Mouse (Mus musculus): ENCODE measurements around the gene Slc4a4. TPM values are rescaled to one million over a fixed set of nuclear protein-coding genes. Genes with fewer than 3 reads are reported as not detected.

Gene Slc4a4
- total and polyA plus RNA-seq, 2 experiments, result 12.0 to 30.2 TPM

- peak; percentile 15 for DNase-seq (ENCODE audit: extremely low read depth, low read depth, low spot score)
- WGBS, result 87% methylated on average over 3 of the region's 3 CpGs
- no peaks in the 10 kb centered on the region for H3K27me3 ChIP-seq (ENCODE audit: control insufficient read depth, insufficient read depth, low read length)
- no peak overlapping the region for H3K4me3 ChIP-seq (ENCODE audit: insufficient read depth, low read depth, low read length)
- no peak overlapping the region for H3K27ac ChIP-seq (replicated peaks; ENCODE audit: insufficient read depth, low read depth, low read length)
- no peak overlapping the region for H3K9ac ChIP-seq (ENCODE audit: low read depth, low read length)
- H3K4me1 ChIP-seq (ENCODE audit: control insufficient read depth, insufficient read depth, low read length), result no peaks in the 10 kb centered on the region
- no peak for TF ChIP-seq POLR2A (IDR thresholded peaks at IDR 0.05; ENCODE audit: extremely low read depth, insufficient read depth, low read length)
- TF ChIP-seq CTCF (IDR thresholded peaks at IDR 0.05; ENCODE audit: low read depth, low read length), result peak; percentile 66
- H3K79me2 ChIP-seq (ENCODE audit: control insufficient read depth, insufficient read depth, low read length), result no peaks in the 10 kb centered on the region
- H3K36me3 ChIP-seq (ENCODE audit: control insufficient read depth, insufficient read depth, low read length), result no peaks in the 10 kb centered on the region
Measured at GRCm38 (mm10) chr5:88862163-88862562, 24.5 kb upstream of the Slc4a4 start.

GRCm38 (mm10) chr5:88862794-88863193 lies 23.8 kb upstream of the Slc4a4 start:
- Histone ChIP-seq H3K27me3 (ENCODE audit: control insufficient read depth, insufficient read depth, low read length) (no peaks in the 10 kb centered on the region), H3K27ac (replicated peaks; ENCODE audit: insufficient read depth, low read depth, low read length) (no peak overlapping the region), H3K4me1 (ENCODE audit: control insufficient read depth, insufficient read depth, low read length) (no peaks in the 10 kb centered on the region), H3K4me3 (ENCODE audit: insufficient read depth, low read depth, low read length) (no peak overlapping the region), H3K36me3 (ENCODE audit: control insufficient read depth, insufficient read depth, low read length) (no peaks in the 10 kb centered on the region), H3K79me2 (ENCODE audit: control insufficient read depth, insufficient read depth, low read length) (no peaks in the 10 kb centered on the region), H3K9ac (ENCODE audit: low read depth, low read length) (no peak overlapping the region)
- DNase-seq (ENCODE audit: extremely low read depth, low read depth, low spot score), result no peak
- TF ChIP-seq POLR2A (IDR thresholded peaks at IDR 0.05; ENCODE audit: extremely low read depth, insufficient read depth, low read length) (no peak), CTCF (IDR thresholded peaks at IDR 0.05; ENCODE audit: low read depth, low read length) (no peak)
- WGBS, result 97% methylated on average over 2 of the region's 2 CpGs

GRCm38 (mm10) chr5:88884101-88884500 lies 2.5 kb upstream of the Slc4a4 start:
- Histone ChIP-seq H3K27me3 (ENCODE audit: control insufficient read depth, insufficient read depth, low read length) (no peaks in the 10 kb centered on the region), H3K9ac (ENCODE audit: low read depth, low read length) (no peak overlapping the region), H3K4me1 (ENCODE audit: control insufficient read depth, insufficient read depth, low read length) (peaks cover 15% of the 10 kb centered on the region), H3K36me3 (ENCODE audit: control insufficient read depth, insufficient read depth, low read length) (no peaks in the 10 kb centered on the region), H3K27ac (replicated peaks; ENCODE audit: insufficient read depth, low read depth, low read length) (no peak overlapping the region), H3K79me2 (ENCODE audit: control insufficient read depth, insufficient read depth, low read length) (peaks cover 12% of the 10 kb centered on the region; the same call in 1 of the 2 replicates), H3K4me3 (ENCODE audit: insufficient read depth, low read depth, low read length) (no peak overlapping the region)
- TF ChIP-seq POLR2A (IDR thresholded peaks at IDR 0.05; ENCODE audit: extremely low read depth, insufficient read depth, low read length) (no peak), CTCF (IDR thresholded peaks at IDR 0.05; ENCODE audit: low read depth, low read length) (peak; percentile 19; the same call in 1 of the 2 replicates)
- peak; percentile 70 for DNase-seq (ENCODE audit: extremely low read depth, low read depth, low spot score)
- WGBS, result 14% methylated on average over 3 of the region's 3 CpGs

GRCm38 (mm10) chr5:88885503-88885902 lies 1.1 kb upstream of the Slc4a4 start:
- Histone ChIP-seq H3K4me1 (ENCODE audit: control insufficient read depth, insufficient read depth, low read length) (peaks cover 15% of the 10 kb centered on the region), H3K79me2 (ENCODE audit: control insufficient read depth, insufficient read depth, low read length) (peaks cover 15% of the 10 kb centered on the region; the same call in 1 of the 2 replicates), H3K9ac (ENCODE audit: low read depth, low read length) (no peak overlapping the region), H3K4me3 (ENCODE audit: insufficient read depth, low read depth, low read length) (no peak overlapping the region), H3K27ac (replicated peaks; ENCODE audit: insufficient read depth, low read depth, low read length) (no peak overlapping the region), H3K27me3 (ENCODE audit: control insufficient read depth, insufficient read depth, low read length) (no peaks in the 10 kb centered on the region), H3K36me3 (ENCODE audit: control insufficient read depth, insufficient read depth, low read length) (no peaks in the 10 kb centered on the region)
- peak; percentile 86 for DNase-seq (ENCODE audit: extremely low read depth, low read depth, low spot score)
- no peak for TF ChIP-seq POLR2A (IDR thresholded peaks at IDR 0.05; ENCODE audit: extremely low read depth, insufficient read depth, low read length)
- no peak for TF ChIP-seq CTCF (IDR thresholded peaks at IDR 0.05; ENCODE audit: low read depth, low read length)
- WGBS, result 28% methylated on average over 3 of the region's 3 CpGs

- H3K27ac ChIP-seq (replicated peaks; ENCODE audit: insufficient read depth, low read depth, low read length), result peak overlapping the region; percentile 13; the same call in 1 of the 2 replicates
- WGBS, result 39% methylated on average over 5 of the region's 5 CpGs
- TF ChIP-seq POLR2A (IDR thresholded peaks at IDR 0.05; ENCODE audit: extremely low read depth, insufficient read depth, low read length), result no peak
- TF ChIP-seq CTCF (IDR thresholded peaks at IDR 0.05; ENCODE audit: low read depth, low read length), result no peak
- H3K27me3 ChIP-seq (ENCODE audit: control insufficient read depth, insufficient read depth, low read length), result no peaks in the 10 kb centered on the region
- no peak overlapping the region for H3K4me3 ChIP-seq (ENCODE audit: insufficient read depth, low read depth, low read length)
- DNase-seq (ENCODE audit: extremely low read depth, low read depth, low spot score), result no peak
- H3K79me2 ChIP-seq (ENCODE audit: control insufficient read depth, insufficient read depth, low read length), result peaks cover 15% of the 10 kb centered on the region; the same call in 1 of the 2 replicates
- no peaks in the 10 kb centered on the region for H3K36me3 ChIP-seq (ENCODE audit: control insufficient read depth, insufficient read depth, low read length)
- no peak overlapping the region for H3K9ac ChIP-seq (ENCODE audit: low read depth, low read length)
- peaks cover 15% of the 10 kb centered on the region for H3K4me1 ChIP-seq (ENCODE audit: control insufficient read depth, insufficient read depth, low read length)
Measured at GRCm38 (mm10) chr5:88885944-88886343, 674 bp upstream of the Slc4a4 start.

- no peaks in the 10 kb centered on the region for H3K36me3 ChIP-seq (ENCODE audit: control insufficient read depth, insufficient read depth, low read length)
- peaks cover 15% of the 10 kb centered on the region; the same call in 1 of the 2 replicates for H3K79me2 ChIP-seq (ENCODE audit: control insufficient read depth, insufficient read depth, low read length)
- TF ChIP-seq POLR2A (IDR thresholded peaks at IDR 0.05; ENCODE audit: extremely low read depth, insufficient read depth, low read length) (no peak), CTCF (IDR thresholded peaks at IDR 0.05; ENCODE audit: low read depth, low read length) (no peak)
- H3K4me3 ChIP-seq (ENCODE audit: insufficient read depth, low read depth, low read length), result peak overlapping the region; percentile 100
- H3K27me3 ChIP-seq (ENCODE audit: control insufficient read depth, insufficient read depth, low read length), result no peaks in the 10 kb centered on the region
- H3K27ac ChIP-seq (replicated peaks; ENCODE audit: insufficient read depth, low read depth, low read length), result peak overlapping the region; percentile 7
- 3% methylated on average over 14 of the region's 14 CpGs for WGBS
- peaks cover 15% of the 10 kb centered on the region for H3K4me1 ChIP-seq (ENCODE audit: control insufficient read depth, insufficient read depth, low read length)
- peak overlapping the region; percentile 10 for H3K9ac ChIP-seq (ENCODE audit: low read depth, low read length)
- peak; percentile 52 for DNase-seq (ENCODE audit: extremely low read depth, low read depth, low spot score)
Measured at GRCm38 (mm10) chr5:88886349-88886667, 310 bp upstream of the Slc4a4 start.
